Mouse (Mus musculus): ENCODE results near the gene Atad1.
"Not testable (repeated sequence)": the region's sequence is repeated elsewhere in the genome, so short reads cannot be mapped to it uniquely, and the experiment has no call there.

The Atad1 gene

DNA sequence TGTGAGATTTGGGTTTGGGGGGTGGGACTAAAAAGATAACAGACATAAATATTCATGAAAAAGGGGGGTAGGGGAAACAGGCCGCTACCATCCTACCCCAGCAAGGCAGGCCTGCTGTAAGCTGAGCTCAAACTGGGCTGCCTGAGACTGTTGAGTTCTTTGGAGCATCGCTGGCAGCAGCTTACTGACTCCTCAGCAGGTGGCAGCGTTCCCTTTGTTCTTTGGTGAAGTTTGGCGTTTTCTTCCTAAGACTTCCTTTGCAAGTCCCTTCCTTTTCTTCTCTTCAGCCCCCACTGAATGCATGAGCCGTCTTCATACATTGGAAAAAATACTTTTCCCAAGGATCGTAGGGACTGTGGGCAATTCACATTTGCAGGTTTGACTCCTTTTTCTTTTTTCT is 9.8 kb upstream of the Atad1 start:
- DNase-seq (ENCODE audit: inconsistent age in 2 of 2, low spot score in 1 of 2): peak; percentile 9 to 43

DNA sequence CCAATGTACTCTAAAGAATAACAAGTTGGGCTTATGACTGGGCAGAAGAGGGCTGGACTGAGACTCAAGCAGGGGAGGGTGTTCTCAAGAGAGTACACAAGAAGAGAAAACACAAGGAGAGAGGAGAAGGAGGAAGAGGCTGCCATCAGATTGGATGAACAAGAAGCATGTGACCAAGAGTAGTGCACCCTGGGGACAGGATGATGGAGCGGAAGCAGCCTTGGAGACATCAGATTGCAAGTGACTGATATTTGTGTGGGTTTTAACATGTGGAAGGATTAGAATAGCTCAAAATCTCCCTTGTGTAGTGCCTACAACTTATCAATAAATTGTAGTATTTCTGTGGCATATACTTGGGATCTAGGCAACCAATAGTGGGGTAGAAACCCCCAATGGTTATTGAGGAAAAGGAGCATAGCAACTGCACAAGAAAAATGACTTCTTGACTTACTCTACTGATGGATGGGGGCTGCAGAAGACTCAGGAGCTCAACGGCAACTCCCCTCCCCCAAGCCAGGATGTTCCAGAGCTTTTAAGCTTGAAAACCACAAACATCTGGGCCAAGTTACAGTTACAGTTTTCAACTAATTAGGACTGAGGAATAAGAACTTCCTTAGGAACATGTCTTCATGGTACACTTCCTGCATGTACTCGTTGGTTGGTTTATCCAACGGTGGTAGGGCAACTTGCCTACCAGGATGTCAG is 1.2 kb upstream of the Atad1 start:
- no peak for DNase-seq (ENCODE audit: inconsistent age in 2 of 2, low spot score in 1 of 2)

DNA sequence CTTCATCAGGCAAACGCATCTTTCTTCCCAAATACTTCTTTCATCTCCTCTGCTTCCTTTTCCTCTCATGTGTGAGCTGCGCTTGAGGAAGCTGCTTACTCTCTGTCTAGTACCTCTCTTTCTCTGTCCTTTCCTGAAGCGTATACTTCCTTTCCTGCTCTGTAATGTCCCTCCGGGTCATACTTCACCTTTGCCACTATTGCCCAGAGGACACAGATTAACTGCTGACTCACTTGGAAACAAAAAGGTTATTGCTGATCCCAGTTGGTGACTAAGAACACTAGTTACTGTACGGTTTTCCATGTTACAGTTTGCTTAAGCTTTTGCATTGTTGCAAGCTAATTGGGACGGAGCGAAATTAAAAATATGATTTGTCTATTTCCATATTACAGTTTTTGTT is 1.7 kb downstream of the Atad1 start:
- DNase-seq (ENCODE audit: inconsistent age in 2 of 2, low spot score in 1 of 2): peak in 1 of 2 experiments; percentile 25

DNA sequence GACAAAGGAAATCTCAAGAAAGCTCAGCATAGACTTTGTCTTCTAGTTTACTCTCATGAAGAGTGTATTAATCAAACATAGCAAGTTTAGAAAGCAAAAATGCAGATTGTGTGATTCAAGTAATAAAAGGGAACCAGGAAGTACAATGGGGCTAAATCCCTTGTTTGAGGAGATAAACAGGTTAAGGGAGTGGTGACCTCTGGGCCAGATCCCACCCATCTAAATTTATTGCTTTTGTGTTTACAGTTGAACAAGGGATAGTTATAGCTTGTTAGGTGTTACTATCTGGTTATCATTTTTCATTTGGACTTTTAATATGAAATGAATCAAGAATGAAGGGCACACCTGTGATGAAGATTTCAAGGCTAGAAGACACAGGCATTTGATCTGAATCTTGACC is 6.7 kb downstream of the Atad1 start:
- DNase-seq (ENCODE audit: inconsistent age in 2 of 2, low spot score in 1 of 2): no peak

DNA sequence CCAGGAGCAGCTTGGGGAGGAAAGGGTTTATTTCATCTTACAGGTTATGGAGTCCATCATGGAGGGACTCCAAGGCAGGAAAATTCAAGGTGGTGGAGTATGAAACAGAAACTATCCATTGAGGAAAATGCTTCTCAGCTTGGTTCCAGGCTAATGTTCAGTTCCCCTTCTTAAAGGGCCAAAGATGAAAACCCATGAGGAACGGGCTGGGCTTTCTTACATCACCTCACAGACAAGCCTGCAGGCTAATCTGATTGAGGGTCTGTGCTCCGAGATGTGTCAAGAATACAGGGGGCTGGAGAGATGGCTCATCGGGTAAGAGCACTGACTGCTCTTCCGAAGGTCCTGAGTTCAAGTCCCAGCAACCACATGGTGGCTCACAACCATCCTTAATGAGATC is 9.8 kb downstream of the Atad1 start:
- no peak for DNase-seq (ENCODE audit: inconsistent age in 2 of 2, low spot score in 1 of 2)

DNA sequence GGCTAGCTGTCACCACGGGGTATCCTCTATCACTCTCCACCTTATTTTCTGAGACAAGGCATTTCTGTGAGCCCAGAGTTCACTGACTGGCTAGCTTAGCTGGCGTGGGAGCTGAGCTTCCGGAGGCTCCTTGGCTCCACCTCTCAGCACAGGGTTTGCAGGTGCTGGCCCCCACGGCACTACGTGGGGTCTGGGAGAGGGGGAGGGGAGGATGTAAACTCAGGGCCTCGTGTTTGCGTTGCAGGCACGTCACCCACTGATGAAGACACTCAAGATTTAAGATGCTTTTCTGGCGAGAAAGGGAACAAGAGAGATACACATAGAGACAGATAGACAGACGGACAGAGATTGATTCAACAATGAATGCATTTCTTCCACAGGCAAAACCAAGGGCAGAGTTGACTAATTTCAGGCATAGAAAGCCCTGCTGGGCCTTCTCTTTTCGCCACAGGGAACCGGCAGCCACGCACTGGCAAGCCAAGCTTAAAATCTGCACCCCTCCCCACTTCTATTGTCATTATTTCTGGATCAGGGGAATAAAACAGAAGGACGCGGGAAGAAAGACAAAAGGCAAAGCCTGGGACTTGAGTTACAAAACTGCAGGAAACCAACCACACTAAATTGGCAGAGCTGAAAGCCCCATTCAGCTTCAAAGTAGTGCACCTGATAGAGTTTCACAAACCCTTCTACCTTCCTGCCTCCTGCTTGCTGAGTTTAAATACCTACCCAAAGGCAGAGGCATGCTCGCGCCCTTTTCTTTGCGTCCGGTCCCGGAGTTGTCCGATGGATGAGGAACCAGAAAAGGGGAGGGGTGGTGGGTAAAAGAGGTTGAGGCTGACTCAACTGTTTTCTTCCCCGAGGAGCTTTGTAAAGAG is 12.9 kb downstream of the Atad1 start:
- DNase-seq (ENCODE audit: inconsistent age in 2 of 2, low spot score in 1 of 2): peak in 1 of 2 experiments; percentile 24

DNA sequence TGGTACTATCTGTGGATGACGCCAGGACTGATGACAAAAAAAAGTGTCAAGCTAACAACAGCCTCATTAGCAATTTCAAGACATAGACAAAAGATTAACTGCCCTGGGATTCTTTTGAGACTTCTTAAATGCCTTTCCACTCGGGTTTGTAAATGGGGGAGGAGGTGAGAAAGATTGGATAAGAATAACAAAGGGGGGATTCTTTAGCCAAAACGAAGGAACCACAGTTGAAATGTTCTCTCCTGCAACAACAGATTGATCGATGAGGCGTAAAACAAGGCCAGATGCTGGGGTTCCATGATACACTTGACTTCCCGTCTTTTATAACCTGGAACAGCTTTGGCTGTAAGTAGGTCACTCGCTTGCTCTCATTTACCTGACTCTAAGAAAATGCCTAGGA is 15.8 kb downstream of the Atad1 start:
- no peak for DNase-seq (ENCODE audit: inconsistent age in 2 of 2, low spot score in 1 of 2)

DNA sequence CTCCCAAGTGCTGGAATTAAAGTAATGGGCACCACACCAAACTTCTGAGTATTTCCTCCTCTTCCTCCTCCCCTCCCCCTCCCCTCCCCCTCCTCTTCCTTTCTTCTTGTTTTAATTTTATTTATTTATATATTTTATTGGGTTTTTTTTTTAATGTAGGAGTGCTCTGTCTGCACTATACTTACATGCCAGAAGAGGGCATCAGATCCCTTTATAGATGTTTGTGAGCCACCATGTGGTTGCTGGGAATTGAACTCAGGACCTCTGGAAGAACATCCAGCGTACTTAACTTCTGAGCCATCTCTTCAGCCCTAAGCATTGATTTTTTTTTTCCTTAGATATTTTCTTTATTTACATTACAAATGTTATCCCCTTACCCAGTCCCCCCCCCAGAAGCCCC is 19.3 kb downstream of the Atad1 start:
- no peak for DNase-seq (ENCODE audit: inconsistent age in 2 of 2, low spot score in 1 of 2)

DNA sequence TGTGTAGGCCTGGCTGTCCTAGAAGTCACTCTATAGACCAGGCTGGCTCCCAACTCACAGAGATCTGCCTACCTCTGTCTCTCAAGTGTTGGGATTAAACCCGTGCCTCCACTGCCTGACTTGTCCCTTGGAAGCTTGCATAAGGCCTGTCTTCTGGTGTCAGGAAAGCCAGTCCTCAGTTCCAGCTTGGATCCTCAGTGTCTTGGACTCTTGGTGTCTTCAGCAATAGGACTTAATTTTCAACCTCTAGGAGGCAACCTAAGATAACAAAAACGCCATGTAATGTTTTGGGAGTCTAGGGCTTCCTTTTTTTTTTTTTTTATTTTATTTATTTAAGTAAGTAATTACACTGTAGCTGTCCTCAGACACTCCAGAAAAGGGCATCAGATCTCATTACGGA is 22.0 kb downstream of the Atad1 start:
- no peak for DNase-seq (ENCODE audit: inconsistent age in 2 of 2, low spot score in 1 of 2)

DNA sequence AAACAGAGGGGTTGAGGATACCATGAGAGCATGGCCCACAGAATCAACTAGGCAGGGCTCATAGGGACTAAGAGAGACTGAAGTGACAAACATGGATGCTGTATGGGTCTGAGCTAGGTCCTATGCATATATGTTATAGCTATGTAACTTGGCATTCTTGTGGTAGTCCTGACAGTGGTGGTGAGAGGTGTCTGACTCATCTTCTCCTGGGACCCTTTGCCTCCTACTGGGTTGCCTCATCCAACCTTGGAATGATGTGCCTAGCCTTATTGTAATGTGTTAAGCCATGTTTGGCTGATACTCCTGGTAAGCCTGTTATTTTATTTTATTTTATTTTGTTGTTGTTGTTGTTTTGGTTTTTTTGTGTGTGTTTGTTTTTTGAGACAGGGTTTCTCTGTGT is 23.9 kb downstream of the Atad1 start:
- DNase-seq (ENCODE audit: inconsistent age in 2 of 2, low spot score in 1 of 2): no peak

DNA sequence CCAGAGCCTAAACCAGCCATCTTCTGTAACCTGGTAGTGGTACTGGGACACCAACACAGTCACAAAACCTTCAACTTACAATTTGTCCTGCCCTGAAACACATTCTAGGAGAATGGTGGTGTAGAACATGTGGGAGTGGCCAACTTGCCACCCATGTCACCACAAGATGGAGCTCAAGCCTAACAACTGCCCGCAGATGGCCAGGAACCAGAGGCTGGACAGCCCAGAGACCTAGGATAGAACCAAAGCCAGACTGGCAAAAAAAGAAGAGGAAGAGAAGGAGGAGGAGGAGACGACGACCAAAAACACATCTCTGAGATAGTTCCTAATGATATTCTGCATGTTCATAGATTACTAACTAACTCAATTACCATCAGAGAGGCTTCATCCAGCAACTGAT is 24.4 kb downstream of the Atad1 start:
- peak; percentile 78 to 93 for DNase-seq (ENCODE audit: inconsistent age in 2 of 2, low spot score in 1 of 2)

DNA sequence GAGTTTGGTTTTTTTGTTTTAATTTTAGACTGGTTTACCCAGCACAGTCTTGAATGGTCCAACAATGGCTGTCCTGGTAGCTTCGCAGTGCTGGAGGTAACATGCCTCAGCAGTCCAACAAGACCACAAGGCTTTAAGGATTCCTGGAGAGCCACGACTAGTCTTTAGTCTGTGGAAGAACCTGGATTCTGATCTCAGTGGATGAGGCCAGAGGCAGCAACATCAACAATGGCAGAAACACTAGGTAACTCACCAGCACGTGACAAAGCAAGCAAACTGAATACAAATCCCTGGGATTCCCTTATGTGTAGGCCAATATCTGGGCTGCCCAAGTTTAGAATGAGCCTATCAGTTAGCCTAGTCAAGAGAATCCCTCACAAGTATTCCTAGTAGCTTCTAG is 26.1 kb downstream of the Atad1 start:
- no peak for DNase-seq (ENCODE audit: inconsistent age in 2 of 2, low spot score in 1 of 2)

DNA sequence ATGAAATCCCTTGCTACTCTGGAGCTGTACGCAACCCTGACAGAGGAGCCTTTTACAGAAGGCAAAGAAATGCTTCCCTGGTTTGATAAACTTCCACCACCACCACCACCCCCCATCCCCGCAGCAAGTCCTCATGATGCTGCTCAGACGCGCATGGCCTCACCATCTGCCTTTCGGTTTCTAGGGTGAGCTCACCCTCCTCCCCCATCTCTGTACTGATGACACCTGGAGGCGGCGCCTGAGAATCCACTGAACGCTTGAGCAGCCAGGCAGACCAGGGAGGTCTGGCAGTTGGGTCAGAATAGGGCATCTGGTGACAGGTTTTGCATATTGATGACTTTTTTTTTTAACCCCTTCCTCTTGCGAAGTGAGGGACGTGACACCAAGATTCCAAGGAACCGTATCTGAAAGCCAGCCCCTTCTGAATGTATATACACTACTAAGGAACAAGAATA is 27.0 kb downstream of the Atad1 start:
- DNase-seq (ENCODE audit: inconsistent age in 2 of 2, low spot score in 1 of 2): peak in 1 of 2 experiments; percentile 85

DNA sequence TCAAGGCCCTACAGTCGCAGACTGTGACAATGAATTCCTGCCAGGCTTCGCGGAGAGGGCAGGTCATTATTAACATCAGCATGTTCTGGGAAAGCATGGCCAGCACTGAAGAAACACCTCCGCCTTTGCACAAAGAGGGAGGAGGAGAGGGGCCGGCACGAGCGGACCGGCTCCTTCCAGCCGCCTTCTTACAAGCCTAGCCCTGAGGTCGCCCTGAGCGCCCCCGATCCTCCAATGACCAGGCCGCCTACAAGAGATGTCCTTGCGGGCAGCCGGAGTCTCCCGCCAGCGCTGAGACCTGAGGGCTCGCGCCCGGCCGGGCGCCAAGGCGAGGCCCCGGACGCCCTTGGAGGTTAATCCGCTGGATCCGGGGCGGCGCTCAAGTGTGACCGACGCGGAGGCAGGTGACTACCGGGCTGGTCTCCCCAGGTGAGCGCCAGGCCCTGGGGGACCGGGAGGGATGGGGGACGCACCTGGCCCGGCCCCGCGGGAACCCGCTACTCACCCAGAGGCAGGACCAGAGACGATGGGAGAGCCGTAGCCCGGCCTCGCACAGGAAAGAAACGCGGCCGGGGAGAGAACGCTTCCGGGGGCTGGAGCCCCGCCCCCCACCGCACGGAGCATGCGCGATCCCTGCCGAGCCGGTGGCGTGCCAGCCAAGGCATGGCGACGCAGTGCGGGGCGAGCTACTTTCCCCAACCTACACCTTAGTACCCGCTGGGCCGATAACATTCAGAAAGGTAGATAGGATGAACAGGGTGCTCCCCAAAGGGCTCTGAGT is 27.6 kb downstream of the Atad1 start:
- DNase-seq (ENCODE audit: inconsistent age in 2 of 2, low spot score in 1 of 2): peak; percentile 95 to 99

DNA sequence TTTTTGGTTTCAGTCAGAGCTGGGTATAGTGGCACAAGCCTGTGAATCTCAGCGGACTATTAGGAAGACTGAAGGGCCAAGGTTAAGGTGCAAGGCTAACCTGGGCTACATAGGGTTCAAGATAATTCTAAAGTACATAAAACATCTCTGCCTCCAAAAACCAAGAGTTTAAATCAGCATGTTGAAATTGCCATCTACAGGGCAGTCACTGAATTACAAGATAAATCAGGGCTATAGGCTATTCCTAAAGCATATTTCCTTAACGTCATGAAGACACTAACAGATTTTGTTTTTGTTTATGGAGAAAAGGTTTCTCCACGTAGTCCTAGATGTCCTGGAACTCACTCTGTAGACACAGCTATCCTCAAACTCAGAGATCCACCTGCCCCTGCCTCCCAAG is 29.3 kb downstream of the Atad1 start:
- DNase-seq (ENCODE audit: inconsistent age in 2 of 2, low spot score in 1 of 2): peak in 1 of 2 experiments; percentile 45

DNA sequence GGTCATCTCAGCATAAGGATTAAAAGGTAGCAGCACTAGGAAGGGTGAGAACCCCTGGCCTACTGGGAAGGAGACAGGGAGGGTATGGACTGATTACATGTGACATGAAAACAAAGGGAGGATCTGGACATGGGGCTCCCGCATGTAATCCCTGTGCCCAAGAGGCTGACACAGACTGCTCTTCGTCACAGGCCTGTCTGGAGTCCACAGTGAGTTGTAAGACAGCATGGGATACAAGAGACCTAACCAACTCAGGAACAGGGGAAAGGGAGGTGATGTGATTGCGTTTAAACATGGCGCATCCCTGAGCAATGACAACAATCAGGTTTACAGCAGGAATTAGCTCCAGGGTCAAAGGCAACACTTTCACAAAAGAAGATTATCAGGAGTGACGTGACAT is 30.6 kb downstream of the Atad1 start:
- DNase-seq (ENCODE audit: inconsistent age in 2 of 2, low spot score in 1 of 2): no peak

DNA sequence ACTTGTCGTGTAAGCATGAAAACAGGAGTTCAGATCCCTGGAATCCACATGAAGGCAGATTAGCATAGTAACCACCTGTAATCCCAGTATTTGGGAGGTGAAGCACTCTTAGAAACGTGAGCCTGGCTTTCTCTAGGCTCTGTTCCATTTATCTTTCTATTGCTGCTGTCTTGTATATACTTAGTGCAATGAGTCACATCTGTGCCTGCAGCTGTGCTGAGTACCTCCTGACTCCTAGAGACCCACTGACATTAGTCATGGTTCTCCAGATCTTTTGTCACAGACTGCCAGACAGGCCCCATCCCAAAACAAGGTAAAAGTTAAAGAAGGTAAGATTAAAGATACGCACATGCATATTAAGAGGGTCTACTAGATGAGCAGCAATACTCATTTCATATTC is 37.4 kb downstream of the Atad1 start:
- DNase-seq (ENCODE audit: inconsistent age in 2 of 2, low spot score in 1 of 2): no peak

DNA sequence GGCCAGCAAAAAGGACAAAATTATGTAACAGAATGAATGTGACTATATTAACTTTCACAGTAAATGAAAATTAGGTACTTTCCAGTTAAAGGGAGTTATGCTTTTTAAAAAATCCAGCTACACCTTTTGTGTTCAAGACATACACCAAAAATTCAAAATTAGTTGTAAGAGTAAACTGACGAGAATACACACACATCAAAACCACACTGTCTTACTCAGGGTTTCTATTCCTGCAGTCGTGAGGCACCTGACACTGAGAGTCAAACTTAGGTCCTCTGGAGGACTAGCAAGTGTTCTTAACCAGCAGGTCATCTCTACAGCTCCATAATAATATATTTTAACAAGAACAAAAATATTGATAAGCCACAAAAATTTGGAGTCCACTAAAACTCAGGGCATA is 42.9 kb downstream of the Atad1 start:
- no peak for DNase-seq (ENCODE audit: inconsistent age in 2 of 2, low spot score in 1 of 2)

DNA sequence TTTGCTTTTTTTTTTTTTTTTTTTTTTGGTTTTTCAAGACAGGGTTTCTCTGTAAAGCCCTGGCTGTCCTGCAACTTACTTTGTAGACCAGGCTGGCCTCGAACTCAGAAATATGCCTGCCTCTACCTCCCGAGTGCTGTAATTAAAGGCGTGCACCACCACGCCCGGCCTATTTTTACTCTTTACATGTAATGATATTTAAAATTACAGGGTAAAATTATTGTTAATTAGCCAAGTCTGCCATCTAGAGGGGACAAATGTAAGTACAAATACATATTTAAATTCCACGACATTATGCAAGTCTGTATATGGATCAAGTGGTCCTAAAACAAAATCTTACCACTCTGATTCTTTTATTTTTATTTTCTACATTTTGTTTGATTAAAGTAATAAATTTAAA is 49.9 kb downstream of the Atad1 start:
- DNase-seq (ENCODE audit: inconsistent age in 2 of 2, low spot score in 1 of 2): peak in 1 of 2 experiments; percentile 47

DNA sequence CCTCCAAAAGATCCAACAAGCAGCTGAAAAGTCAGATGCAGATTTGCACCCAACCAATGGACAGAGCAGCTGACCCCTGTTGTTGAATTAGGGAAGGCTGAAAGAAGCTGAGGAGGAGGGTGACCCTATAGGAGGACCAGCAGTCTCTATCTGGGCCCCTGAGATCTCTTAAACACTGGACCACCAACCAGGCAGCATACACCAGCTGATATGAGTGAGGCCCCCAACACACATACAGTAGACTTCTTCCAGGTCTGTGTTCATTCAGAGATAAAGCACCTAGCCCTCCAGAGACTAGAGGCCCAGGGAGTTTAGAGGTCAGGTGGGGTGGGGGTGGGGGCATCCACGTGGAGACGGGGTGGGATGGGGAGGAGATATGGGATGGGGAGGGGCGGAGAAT is 51.4 kb downstream of the Atad1 start:
- not testable (repeated sequence) for DNase-seq (ENCODE audit: inconsistent age in 2 of 2, low spot score in 1 of 2)

DNA sequence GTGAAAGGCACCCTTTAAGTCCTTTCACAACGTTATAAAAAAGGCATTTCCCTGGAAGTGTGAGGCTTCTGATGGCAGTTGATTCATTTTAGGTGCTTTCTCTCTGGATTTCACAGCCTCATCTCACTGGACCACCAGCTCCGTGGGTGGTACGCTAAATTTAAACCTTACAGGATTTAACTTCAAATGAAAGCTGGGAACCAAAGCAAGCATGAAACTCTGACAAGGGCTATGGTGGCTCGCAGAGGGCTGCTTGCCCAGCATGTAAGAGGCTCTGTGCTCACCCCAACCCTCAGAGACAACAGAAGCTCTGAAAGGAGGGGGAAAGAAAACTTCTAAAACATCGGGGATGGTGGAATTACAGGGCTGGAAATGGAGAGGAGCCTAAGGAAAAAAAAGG is 51.9 kb downstream of the Atad1 start:
- no peak for DNase-seq (ENCODE audit: inconsistent age in 2 of 2, low spot score in 1 of 2)

DNA sequence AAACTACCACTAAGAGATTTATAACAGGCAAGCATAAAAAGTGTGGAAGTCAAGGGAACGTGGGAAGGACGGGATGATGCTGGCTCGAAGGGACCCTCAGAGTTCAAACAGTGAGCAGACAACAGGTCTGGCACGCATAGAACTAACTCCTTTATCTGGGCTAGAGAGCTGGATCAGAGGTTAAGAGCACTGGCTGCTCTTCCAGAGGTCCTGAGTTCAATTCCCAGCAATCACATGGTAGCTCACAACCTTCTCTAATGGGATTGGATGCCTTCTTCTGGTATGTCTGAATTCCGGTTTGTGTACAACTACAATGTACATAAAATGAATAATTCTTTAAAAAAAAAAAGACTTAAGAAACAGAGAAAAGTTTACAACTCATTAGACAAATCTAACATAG is 56.5 kb downstream of the Atad1 start:
- DNase-seq (ENCODE audit: inconsistent age in 2 of 2, low spot score in 1 of 2): no peak

All from adrenal gland, adult (tissue).